Mouse (Mus musculus) c-Kit-positive CD71-positive TER-119-negative erythroid progenitor cells, embryonic 14.5 days (primary cell): Measurements from ENCODE around the gene Apob.

Source experiments
- DNase-seq: peaks from one replicate; pipeline ENCODE4 v3.0.0-alpha.2; 2013; ENCODE audit warnings: low read depth

The Apob gene

GRCm38 (mm10) chr12:8038081-8038730, 60.8 kb downstream of the Apob start:
- no peak for DNase-seq

GRCm38 (mm10) chr12:8042626-8043394, 65.4 kb downstream of the Apob start:
- DNase-seq, result no peak

GRCm38 (mm10) chr12:8047046-8047445, 69.6 kb downstream of the Apob start:
- DNase-seq, result no peak

- DNase-seq, result no peak
These were observed 70.4 kb downstream of the Apob start for GRCm38 (mm10) chr12:8047789-8048309.

- no peak for DNase-seq
These were observed 78.7 kb downstream of the Apob start for GRCm38 (mm10) chr12:8056001-8056640.

- peak; percentile 15 for DNase-seq
These were observed 82.1 kb downstream of the Apob start for GRCm38 (mm10) chr12:8059576-8059975.

- DNase-seq, result no peak
These were observed 86.1 kb downstream of the Apob start for GRCm38 (mm10) chr12:8063363-8064065.
